Mouse (Mus musculus): ENCODE measurements around the gene Lmo1.
"Not testable (repeated sequence)": the region's sequence is repeated elsewhere in the genome, so short reads cannot be mapped to it uniquely, and the experiment has no call there.

Lmo1 gene

GRCm38 (mm10) chr7:109104894-109105293 lies 70.1 kb downstream of the Lmo1 start:
- no peak for DNase-seq

- no peak for DNase-seq
These were observed 73.8 kb downstream of the Lmo1 start for GRCm38 (mm10) chr7:109101167-109101566.

- DNase-seq: no peak
These were observed 76.6 kb downstream of the Lmo1 start for GRCm38 (mm10) chr7:109098145-109099018.

GRCm38 (mm10) chr7:109097203-109097602 lies 77.8 kb downstream of the Lmo1 start:
- DNase-seq: no peak

GRCm38 (mm10) chr7:109096618-109097017 lies 78.4 kb downstream of the Lmo1 start:
- no peak for DNase-seq

GRCm38 (mm10) chr7:109094294-109094693 lies 80.7 kb downstream of the Lmo1 start:
- DNase-seq: no peak

GRCm38 (mm10) chr7:109091316-109091715 lies 83.7 kb downstream of the Lmo1 start:
- not testable (repeated sequence) for DNase-seq
